Mouse (Mus musculus) liver, postnatal 0 days (tissue): ENCODE measurements around the gene Adat2. TPM values are rescaled to one million over a fixed set of nuclear protein-coding genes. Genes with fewer than 3 reads are reported as not detected.

Source experiments
- ATAC-seq: fragments of 200-750 bp; cut with Nextera tagmentation; 2 replicates; pipeline ENCODE4 v1.8.0; 2017; ENCODE audit warnings: mild to moderate bottlenecking, moderate library complexity
- DNase-seq: peaks from one replicate; pipeline ENCODE4 v3.0.0-alpha.2; 2016
- H3K27ac ChIP-seq: fragments of 300-500 bp; sonication (generic); 2 replicates; pipeline ENCODE4 v1.5.1; 2014; ENCODE audit warnings: antibody characterized with exemption, moderate library complexity, mild to moderate bottlenecking, low read depth
- H3K27me3 ChIP-seq: fragments of 300-500 bp; sonication (generic); 2 replicates; pipeline ENCODE4 v1.6.1; 2014; ENCODE audit warnings: low read length, control low read depth, mixed read lengths; ENCODE audit not compliant: insufficient read depth
- H3K36me3 ChIP-seq: fragments of 300-500 bp; sonication (generic); replicated peaks from 2 replicates; pipeline ENCODE4 v1.6.1; 2014; ENCODE audit warnings: mild to moderate bottlenecking, control low read depth, low read length, moderate library complexity, mixed read lengths; ENCODE audit not compliant: insufficient read depth
- H3K4me1 ChIP-seq: fragments of 300-500 bp; sonication (generic); 2 replicates; pipeline ENCODE4 v1.6.1; 2014; ENCODE audit warnings: antibody characterized with exemption, mild to moderate bottlenecking, control low read depth; ENCODE audit not compliant: insufficient read depth
- H3K4me2 ChIP-seq: fragments of 300-500 bp; sonication (generic); 2 replicates; pipeline ENCODE4 v1.6.1; 2014; ENCODE audit warnings: low read depth, mild to moderate bottlenecking, low read length, moderate library complexity, mixed read lengths
- H3K4me3 ChIP-seq: fragments of 300-500 bp; sonication (generic); 2 replicates; pipeline ENCODE4 v1.5.1; 2014; ENCODE audit warnings: low read depth, low read length
- H3K9ac ChIP-seq: fragments of 300-500 bp; sonication (generic); replicated peaks from 2 replicates; pipeline ENCODE4 v1.6.1; 2014; ENCODE audit warnings: mild to moderate bottlenecking, moderate library complexity
- H3K9me3 ChIP-seq: fragments of 300-500 bp; sonication (generic); 2 replicates; pipeline ENCODE4 v1.6.1; 2016; ENCODE audit warnings: mild to moderate bottlenecking, control low read depth, low read length, mixed read lengths
- CTCF ChIP-seq: sonication (generic); IDR thresholded peaks from 2 replicates; pipeline ENCODE4 v1.5.1; 2016; ENCODE audit warnings: antibody characterized with exemption, low read depth
- EP300 ChIP-seq: IDR thresholded peaks from 2 replicates; pipeline ENCODE4 v1.6.1; 2016; ENCODE audit warnings: antibody characterized with exemption, low read depth, mild to moderate bottlenecking
- WGBS: fragments of 180-500 bp; shearing (Covaris S2); extraction: QIAGEN DNeasy Blood & Tissue Kit; methylation state at CpG from one replicate; pipeline ENCODE4 v1.1.7; 2014; ENCODE audit not compliant: insufficient replicate concordance; 5-methylcytosine and 5-hydroxymethylcytosine counted together
- polyA plus RNA-seq: library from polyadenylated mRNA; unstranded; fragments of >200 nt; fragmentation: Nextera tagmentation; extraction: Ambion mirVana; gene quantifications from 2 replicates; pipeline ENCODE4 v1.2.1, GENCODE M21; 2015

Adat2 gene
- polyA plus RNA-seq, 1 experiment from 2014 or later: 2.1 TPM

- ATAC-seq (peak; percentile 71), DNase-seq (no peak)
- H3K9me3 ChIP-seq: no peaks in the 10 kb centered on the region
- peaks cover 4% of the 10 kb centered on the region; the same call in 1 of the 2 replicates for H3K4me1 ChIP-seq
- H3K36me3 ChIP-seq: peaks cover 17% of the 10 kb centered on the region
- no peaks in the 10 kb centered on the region for H3K27me3 ChIP-seq
- TF ChIP-seq EP300 (no peak), CTCF (no peak)
- H3K4me2 ChIP-seq: peak overlapping the region; percentile 50
- no peak overlapping the region for H3K27ac ChIP-seq
- no peak overlapping the region for H3K9ac ChIP-seq
- 51% methylated on average over 13 of the region's 13 CpGs for WGBS
- H3K4me3 ChIP-seq: no peak overlapping the region
Observed at GRCm38 (mm10) chr10:13566393-13566792, 13.7 kb downstream of the Adat2 start.

- Histone ChIP-seq H3K9me3 (no peaks in the 10 kb centered on the region), H3K4me3 (no peak overlapping the region), H3K27ac (no peak overlapping the region), H3K36me3 (no peaks in the 10 kb centered on the region), H3K9ac (no peak overlapping the region), H3K4me1 (peaks cover 5% of the 10 kb centered on the region; the same call in 1 of the 2 replicates), H3K27me3 (no peaks in the 10 kb centered on the region), H3K4me2 (no peak overlapping the region)
- 61% methylated on average over 7 of the region's 7 CpGs for WGBS
- DNase-seq (no peak), ATAC-seq (no peak)
- TF ChIP-seq EP300 (no peak), CTCF (no peak)
Observed at GRCm38 (mm10) chr10:13569818-13570217, 17.1 kb downstream of the Adat2 start.

- Histone ChIP-seq H3K9me3 (no peaks in the 10 kb centered on the region), H3K9ac (no peak overlapping the region), H3K36me3 (no peaks in the 10 kb centered on the region), H3K27me3 (no peaks in the 10 kb centered on the region), H3K4me1 (peaks cover 3% of the 10 kb centered on the region; the same call in 1 of the 2 replicates), H3K4me3 (no peak overlapping the region), H3K4me2 (no peak overlapping the region), H3K27ac (no peak overlapping the region)
- no peak for ATAC-seq
- no peak for TF ChIP-seq EP300
- no peak for DNase-seq
- whole genome bisulfite sequencing: 67% methylated on average over 9 of the region's 9 CpGs
Observed at GRCm38 (mm10) chr10:13570697-13571538, 18.2 kb downstream of the Adat2 start.

- peaks cover 3% of the 10 kb centered on the region; the same call in 1 of the 2 replicates for H3K4me1 ChIP-seq
- no peak overlapping the region for H3K27ac ChIP-seq
- no peaks in the 10 kb centered on the region for H3K27me3 ChIP-seq
- no peaks in the 10 kb centered on the region for H3K9me3 ChIP-seq
- TF ChIP-seq CTCF (no peak), EP300 (no peak)
- DNase-seq: no peak
- H3K9ac ChIP-seq: no peak overlapping the region
- 54% methylated on average over 10 of the region's 10 CpGs for WGBS
- no peaks in the 10 kb centered on the region for H3K36me3 ChIP-seq
- no peak overlapping the region for H3K4me3 ChIP-seq
- ATAC-seq: no peak
- H3K4me2 ChIP-seq: no peak overlapping the region
Observed at GRCm38 (mm10) chr10:13572003-13572402, 19.3 kb downstream of the Adat2 start.

- no peak overlapping the region for H3K9ac ChIP-seq
- H3K4me1 ChIP-seq: peaks cover 3% of the 10 kb centered on the region; the same call in 1 of the 2 replicates
- H3K4me3 ChIP-seq: no peak overlapping the region
- H3K27me3 ChIP-seq: no peaks in the 10 kb centered on the region
- ATAC-seq: no peak
- no peaks in the 10 kb centered on the region for H3K9me3 ChIP-seq
- TF ChIP-seq EP300 (no peak), CTCF (no peak)
- H3K4me2 ChIP-seq: no peak overlapping the region
- WGBS: 76% methylated on average over 6 of the region's 6 CpGs
- DNase-seq: no peak
- H3K27ac ChIP-seq: no peak overlapping the region
- H3K36me3 ChIP-seq: no peaks in the 10 kb centered on the region
Observed at GRCm38 (mm10) chr10:13572410-13572809, 19.7 kb downstream of the Adat2 start.

- Histone ChIP-seq H3K4me2 (no peak overlapping the region), H3K27me3 (no peaks in the 10 kb centered on the region), H3K9me3 (no peaks in the 10 kb centered on the region), H3K27ac (no peak overlapping the region), H3K36me3 (no peaks in the 10 kb centered on the region), H3K9ac (no peak overlapping the region), H3K4me1 (no peaks in the 10 kb centered on the region), H3K4me3 (no peak overlapping the region)
- no peak for ATAC-seq
- no peak for TF ChIP-seq CTCF
- no peak for TF ChIP-seq EP300
- no peak for DNase-seq
- 63% methylated on average over 7 of the region's 7 CpGs for WGBS
Observed at GRCm38 (mm10) chr10:13577123-13577522, 24.4 kb downstream of the Adat2 start.
